Mouse (Mus musculus): ENCODE measurements around the gene Lrrc56. TPM values are rescaled to one million over a fixed set of nuclear protein-coding genes. Genes with fewer than 3 reads are reported as not detected.
A peak's percentile ranks its signal among the peaks of the same experiment; 100 is the strongest.

The Lrrc56 gene
- 8.2 and 8.7 TPM in 2 replicates for polyA plus RNA-seq (2014; fragmentation: Nextera tagmentation; extraction: Ambion mirVana)

DNA sequence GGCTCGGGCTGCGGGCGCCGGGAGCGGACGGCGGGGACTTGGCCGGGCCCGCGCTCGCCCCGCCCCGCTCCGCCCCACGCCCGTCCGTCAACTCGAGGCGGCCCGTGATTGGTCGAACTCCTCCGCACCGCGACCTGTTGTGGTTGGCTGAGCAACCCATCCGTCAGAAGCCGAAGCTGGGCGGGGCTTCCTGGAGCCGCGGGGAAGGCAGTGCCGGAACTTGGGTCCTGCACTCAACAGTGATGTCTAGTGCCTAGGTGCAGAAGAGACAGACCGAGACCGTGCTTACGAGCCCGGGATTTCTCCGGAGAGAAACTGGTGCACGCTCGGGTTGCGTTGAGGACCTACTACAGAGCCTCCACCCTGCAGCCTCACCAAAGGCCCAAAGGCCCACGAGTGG, at the start of gene Lrrc56, which contains the start of gene Hras:
TSS of gene Lrrc56 (plus strand) at position 210 of the 400 bp plus-strand sequence.
TSS of gene Hras (minus strand) at position 58 of the 400 bp plus-strand sequence.
- peaks cover 3% of the 10 kb centered on the region for H3K36me3 ChIP-seq (replicated peaks; ENCODE audit: control insufficient read depth, insufficient read depth, low read depth, low read length)
- ATAC-seq (replicated peaks; ENCODE audit: insufficient number of reproducible peaks, low FRiP score, low TSS enrichment, low read depth): peak; percentile 92
- 0% methylated on average over 26 of the region's 39 CpGs for WGBS
- peak; percentile 99 for DNase-seq (ENCODE audit: low spot score)
- H3K27me3 ChIP-seq (ENCODE audit: control insufficient read depth, insufficient read depth, low read length): no peaks in the 10 kb centered on the region
- H3K27ac ChIP-seq (replicated peaks; ENCODE audit: low read depth, low read length): peak within 1 kb of the TSS; percentile 59
- H3K4me2 ChIP-seq (ENCODE audit: low read depth, low read length): peak within 1 kb of the TSS; percentile 87
- peak within 1 kb of the TSS; percentile 88 for H3K9ac ChIP-seq (replicated peaks; ENCODE audit: low read length)
- peak within 1 kb of the TSS; percentile 88 for H3K4me3 ChIP-seq (ENCODE audit: low read depth, low read length)
- peaks cover 3% of the 10 kb centered on the region; the same call in 1 of the 2 replicates for H3K4me1 ChIP-seq (ENCODE audit: control insufficient read depth, insufficient read depth, low read length)
- no peaks in the 10 kb centered on the region for H3K9me3 ChIP-seq (replicated peaks; ENCODE audit: control insufficient read depth, low read length)

DNA sequence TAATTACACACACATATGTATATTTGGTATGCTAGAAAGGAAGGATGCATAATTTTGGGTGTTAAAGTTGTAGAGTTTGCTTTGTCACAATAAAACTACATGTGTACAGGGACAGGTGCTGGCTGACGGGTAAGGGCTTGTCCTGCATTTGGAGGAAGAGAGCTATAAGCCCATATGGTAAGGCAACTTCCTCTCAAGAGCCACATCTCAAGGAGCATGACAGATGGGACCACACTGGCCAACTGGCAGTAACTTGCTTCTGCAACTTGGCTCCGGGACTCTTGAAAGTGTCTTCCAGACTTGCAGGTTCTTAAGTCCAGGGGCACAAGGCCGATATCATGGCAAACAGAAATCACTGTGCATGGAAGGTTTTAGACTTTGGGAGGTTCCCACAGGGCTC, 49.3 kb upstream of the Lrrc56 start:
- Histone ChIP-seq H3K4me1 (ENCODE audit: control insufficient read depth, insufficient read depth, low read length) (no peaks in the 10 kb centered on the region), H3K36me3 (replicated peaks; ENCODE audit: control insufficient read depth, insufficient read depth, low read depth, low read length) (no peaks in the 10 kb centered on the region; the same call in 1 of the 2 replicates), H3K9me3 (replicated peaks; ENCODE audit: control insufficient read depth, low read length) (no peaks in the 10 kb centered on the region), H3K4me3 (ENCODE audit: low read depth, low read length) (no peak overlapping the region), H3K4me2 (ENCODE audit: low read depth, low read length) (no peak overlapping the region), H3K27me3 (ENCODE audit: control insufficient read depth, insufficient read depth, low read length) (no peaks in the 10 kb centered on the region), H3K27ac (replicated peaks; ENCODE audit: low read depth, low read length) (no peak overlapping the region), H3K9ac (replicated peaks; ENCODE audit: low read length) (no peak overlapping the region)
- WGBS: 90% methylated on average over 3 of the region's 3 CpGs
- ATAC-seq (replicated peaks; ENCODE audit: insufficient number of reproducible peaks, low FRiP score, low TSS enrichment, low read depth) (no peak), DNase-seq (ENCODE audit: low spot score) (no peak)

DNA sequence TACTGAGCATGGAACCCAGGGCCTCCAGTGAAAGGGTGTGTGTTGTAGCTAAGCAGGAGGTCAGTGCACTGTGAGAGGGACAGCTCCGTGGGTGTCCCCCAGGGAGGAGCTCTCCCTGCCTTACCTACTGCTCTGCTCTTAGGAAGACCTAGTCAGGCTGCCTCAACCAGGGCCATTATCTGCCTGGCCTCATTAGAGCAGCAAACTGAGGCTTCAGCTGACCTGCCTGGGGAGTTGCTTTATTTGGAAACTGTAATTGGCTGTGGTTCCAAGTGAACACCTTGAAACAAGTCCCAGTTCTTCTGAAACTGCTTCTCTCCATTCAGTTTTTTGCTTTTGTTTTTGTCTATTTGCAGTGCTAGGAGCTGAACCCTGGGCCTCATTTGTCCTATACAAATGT, 48.6 kb upstream of the Lrrc56 start:
- no peak overlapping the region for H3K27ac ChIP-seq (replicated peaks; ENCODE audit: low read depth, low read length)
- no peak overlapping the region for H3K4me2 ChIP-seq (ENCODE audit: low read depth, low read length)
- ATAC-seq (replicated peaks; ENCODE audit: insufficient number of reproducible peaks, low FRiP score, low TSS enrichment, low read depth) (no peak), DNase-seq (ENCODE audit: low spot score) (no peak)
- H3K9me3 ChIP-seq (replicated peaks; ENCODE audit: control insufficient read depth, low read length): no peaks in the 10 kb centered on the region
- no peaks in the 10 kb centered on the region; the same call in 1 of the 2 replicates for H3K36me3 ChIP-seq (replicated peaks; ENCODE audit: control insufficient read depth, insufficient read depth, low read depth, low read length)
- no peak overlapping the region for H3K4me3 ChIP-seq (ENCODE audit: low read depth, low read length)
- 63% methylated on average over 1 of the region's 1 CpGs for WGBS
- H3K27me3 ChIP-seq (ENCODE audit: control insufficient read depth, insufficient read depth, low read length): no peaks in the 10 kb centered on the region
- H3K9ac ChIP-seq (replicated peaks; ENCODE audit: low read length): no peak overlapping the region
- no peaks in the 10 kb centered on the region for H3K4me1 ChIP-seq (ENCODE audit: control insufficient read depth, insufficient read depth, low read length)

DNA sequence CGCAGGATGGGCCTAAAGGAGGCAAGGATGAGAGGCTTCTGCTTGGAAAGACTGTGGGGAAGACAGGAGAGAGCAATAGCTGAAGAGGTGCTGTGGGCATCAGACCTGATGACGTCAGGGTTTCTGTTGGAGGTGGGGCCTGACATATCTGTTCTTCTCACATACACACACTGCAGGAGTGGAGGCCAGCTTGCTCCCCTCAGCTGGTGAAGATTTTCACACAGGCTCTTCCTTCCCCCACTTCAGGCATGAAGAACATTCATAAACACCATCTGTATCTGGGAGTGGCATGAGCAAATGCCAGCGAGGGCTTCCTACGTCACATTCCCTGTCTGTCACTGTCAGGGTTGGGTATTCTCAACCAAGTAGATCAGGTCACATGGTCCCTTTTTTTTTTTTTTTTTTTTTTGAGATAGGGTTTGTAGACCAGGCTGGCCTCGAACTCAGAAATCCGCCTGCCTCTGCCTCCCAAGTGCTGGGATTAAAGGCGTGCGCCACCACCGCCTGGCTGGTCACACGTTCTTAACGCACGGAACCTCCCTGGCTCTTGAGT, 47.8 kb upstream of the Lrrc56 start:
- WGBS: 93% methylated on average over 12 of the region's 12 CpGs
- no peak overlapping the region for H3K4me3 ChIP-seq (ENCODE audit: low read depth, low read length)
- H3K4me2 ChIP-seq (ENCODE audit: low read depth, low read length): no peak overlapping the region
- no peak overlapping the region for H3K9ac ChIP-seq (replicated peaks; ENCODE audit: low read length)
- H3K27me3 ChIP-seq (ENCODE audit: control insufficient read depth, insufficient read depth, low read length): no peaks in the 10 kb centered on the region
- ATAC-seq (replicated peaks; ENCODE audit: insufficient number of reproducible peaks, low FRiP score, low TSS enrichment, low read depth): no peak
- H3K27ac ChIP-seq (replicated peaks; ENCODE audit: low read depth, low read length): no peak overlapping the region
- no peaks in the 10 kb centered on the region for H3K9me3 ChIP-seq (replicated peaks; ENCODE audit: control insufficient read depth, low read length)
- H3K4me1 ChIP-seq (ENCODE audit: control insufficient read depth, insufficient read depth, low read length): no peaks in the 10 kb centered on the region
- DNase-seq (ENCODE audit: low spot score): no peak
- H3K36me3 ChIP-seq (replicated peaks; ENCODE audit: control insufficient read depth, insufficient read depth, low read depth, low read length): peaks cover under 1% of the 10 kb centered on the region

DNA sequence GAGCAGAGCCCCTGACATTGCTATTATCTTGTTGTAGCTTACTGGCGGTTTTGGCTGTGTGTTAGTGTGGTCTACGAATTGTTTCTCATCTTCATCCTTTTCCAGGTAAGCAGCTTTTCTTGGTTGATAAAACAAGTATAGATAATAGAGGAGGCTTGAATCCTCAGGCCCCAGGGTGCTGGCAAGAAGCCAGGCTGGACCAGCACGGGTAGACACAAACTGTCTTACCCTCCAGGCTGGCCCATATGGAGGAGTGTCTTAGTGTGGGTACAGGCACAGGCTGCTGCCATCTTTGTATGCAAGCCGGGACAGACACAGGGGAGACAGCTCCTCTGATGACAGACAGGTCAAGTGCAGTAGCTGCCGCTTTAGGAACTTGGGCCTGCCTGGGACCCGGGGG, 46.9 kb upstream of the Lrrc56 start:
- no peak for DNase-seq (ENCODE audit: low spot score)
- H3K9ac ChIP-seq (replicated peaks; ENCODE audit: low read length): no peak overlapping the region
- H3K9me3 ChIP-seq (replicated peaks; ENCODE audit: control insufficient read depth, low read length): no peaks in the 10 kb centered on the region
- H3K27me3 ChIP-seq (ENCODE audit: control insufficient read depth, insufficient read depth, low read length): no peaks in the 10 kb centered on the region
- H3K36me3 ChIP-seq (replicated peaks; ENCODE audit: control insufficient read depth, insufficient read depth, low read depth, low read length): peaks cover 3% of the 10 kb centered on the region
- H3K4me3 ChIP-seq (ENCODE audit: low read depth, low read length): no peak overlapping the region
- H3K4me2 ChIP-seq (ENCODE audit: low read depth, low read length): no peak overlapping the region
- H3K4me1 ChIP-seq (ENCODE audit: control insufficient read depth, insufficient read depth, low read length): no peaks in the 10 kb centered on the region
- 87% methylated on average over 6 of the region's 6 CpGs for WGBS
- ATAC-seq (replicated peaks; ENCODE audit: insufficient number of reproducible peaks, low FRiP score, low TSS enrichment, low read depth): no peak
- H3K27ac ChIP-seq (replicated peaks; ENCODE audit: low read depth, low read length): no peak overlapping the region

DNA sequence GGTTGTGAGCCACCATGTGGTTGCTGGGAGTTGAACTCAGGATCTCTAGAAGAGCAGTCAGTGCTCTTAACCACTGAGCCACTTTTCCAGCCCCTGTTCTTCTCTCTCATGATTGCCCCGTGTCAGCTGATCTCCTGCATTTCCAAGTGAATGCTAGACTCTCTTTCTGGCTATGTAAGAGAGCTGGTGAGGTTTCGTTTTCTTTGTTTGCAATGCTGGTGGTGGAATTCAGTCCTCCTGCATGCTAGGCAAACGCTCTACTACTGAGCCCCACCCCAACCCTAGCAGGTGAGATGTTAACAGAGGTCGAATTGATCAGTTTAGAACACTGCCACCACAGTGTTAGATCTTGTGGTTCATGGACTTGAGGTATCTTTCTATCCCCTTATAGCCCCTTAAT, 45.3 kb upstream of the Lrrc56 start:
- no peak for DNase-seq (ENCODE audit: low spot score)
- ATAC-seq (replicated peaks; ENCODE audit: insufficient number of reproducible peaks, low FRiP score, low TSS enrichment, low read depth): no peak
- no peak overlapping the region for H3K4me3 ChIP-seq (ENCODE audit: low read depth, low read length)
- H3K4me2 ChIP-seq (ENCODE audit: low read depth, low read length): no peak overlapping the region
- no peak overlapping the region for H3K9ac ChIP-seq (replicated peaks; ENCODE audit: low read length)
- H3K9me3 ChIP-seq (replicated peaks; ENCODE audit: control insufficient read depth, low read length): no peaks in the 10 kb centered on the region
- WGBS: 81% methylated on average over 4 of the region's 4 CpGs
- no peak overlapping the region for H3K27ac ChIP-seq (replicated peaks; ENCODE audit: low read depth, low read length)
- no peaks in the 10 kb centered on the region for H3K4me1 ChIP-seq (ENCODE audit: control insufficient read depth, insufficient read depth, low read length)
- no peaks in the 10 kb centered on the region for H3K27me3 ChIP-seq (ENCODE audit: control insufficient read depth, insufficient read depth, low read length)
- H3K36me3 ChIP-seq (replicated peaks; ENCODE audit: control insufficient read depth, insufficient read depth, low read depth, low read length): peaks cover 3% of the 10 kb centered on the region

DNA sequence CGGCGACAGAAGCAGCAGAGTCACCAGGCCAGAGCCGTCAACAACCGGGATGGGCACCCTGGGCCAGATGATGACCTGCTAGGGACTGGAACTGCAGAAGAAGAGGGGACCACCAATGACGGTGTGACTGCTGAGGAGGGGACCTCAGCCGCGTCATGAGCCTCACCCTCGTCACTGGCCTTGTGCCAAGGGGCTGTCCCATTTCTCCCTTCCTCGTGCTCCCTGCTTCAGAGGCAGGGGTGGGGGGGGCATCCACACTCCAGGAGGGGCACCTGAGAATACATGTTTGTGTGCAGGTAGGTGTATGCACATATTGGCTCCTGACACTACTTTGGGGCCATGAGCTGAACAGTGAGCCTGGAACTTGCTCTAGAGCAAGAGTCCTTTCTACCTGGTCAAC, 38.6 kb upstream of the Lrrc56 start:
- 93% methylated on average over 9 of the region's 9 CpGs for WGBS
- ATAC-seq (replicated peaks; ENCODE audit: insufficient number of reproducible peaks, low FRiP score, low TSS enrichment, low read depth): no peak
- H3K9ac ChIP-seq (replicated peaks; ENCODE audit: low read length): no peak overlapping the region

DNA sequence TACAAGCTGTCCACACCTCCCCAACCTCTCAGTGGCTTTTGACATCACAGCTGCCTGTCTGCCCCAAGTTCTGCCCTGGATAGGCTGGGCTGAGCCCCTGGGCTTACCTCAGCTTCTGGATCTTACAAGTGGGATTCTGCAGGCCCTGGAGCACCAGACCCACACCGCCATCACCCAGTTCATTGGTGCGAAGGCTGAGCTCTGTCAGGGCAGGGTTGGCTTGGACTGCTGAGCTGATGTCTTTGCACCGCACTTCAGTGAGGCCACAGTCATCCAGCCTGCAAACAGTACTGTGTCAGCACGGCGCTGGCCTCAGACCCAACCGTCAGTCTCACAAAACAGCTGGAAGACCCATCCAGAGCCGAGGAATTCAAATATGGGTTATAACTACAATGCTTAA, 29.6 kb upstream of the Lrrc56 start:
- ATAC-seq (replicated peaks; ENCODE audit: insufficient number of reproducible peaks, low FRiP score, low TSS enrichment, low read depth): no peak
- WGBS: 89% methylated on average over 7 of the region's 7 CpGs
- Histone ChIP-seq H3K9ac (replicated peaks; ENCODE audit: low read length) (no peak overlapping the region), H3K27ac (replicated peaks; ENCODE audit: low read depth, low read length) (no peak overlapping the region), H3K4me2 (ENCODE audit: low read depth, low read length) (no peak overlapping the region), H3K4me1 (ENCODE audit: control insufficient read depth, insufficient read depth, low read length) (no peaks in the 10 kb centered on the region), H3K9me3 (replicated peaks; ENCODE audit: control insufficient read depth, low read length) (no peaks in the 10 kb centered on the region), H3K27me3 (ENCODE audit: control insufficient read depth, insufficient read depth, low read length) (no peaks in the 10 kb centered on the region), H3K4me3 (ENCODE audit: low read depth, low read length) (no peak overlapping the region), H3K36me3 (replicated peaks; ENCODE audit: control insufficient read depth, insufficient read depth, low read depth, low read length) (peaks cover 3% of the 10 kb centered on the region)
- no peak for DNase-seq (ENCODE audit: low spot score)

More for the DNA sequence above, 38.6 kb upstream of the Lrrc56 start:
- Histone ChIP-seq H3K27me3 (ENCODE audit: control insufficient read depth, insufficient read depth, low read length) (no peaks in the 10 kb centered on the region), H3K36me3 (replicated peaks; ENCODE audit: control insufficient read depth, insufficient read depth, low read depth, low read length) (peaks cover 3% of the 10 kb centered on the region), H3K4me1 (ENCODE audit: control insufficient read depth, insufficient read depth, low read length) (no peaks in the 10 kb centered on the region), H3K4me2 (ENCODE audit: low read depth, low read length) (no peak overlapping the region), H3K4me3 (ENCODE audit: low read depth, low read length) (no peak overlapping the region), H3K27ac (replicated peaks; ENCODE audit: low read depth, low read length) (no peak overlapping the region), H3K9me3 (replicated peaks; ENCODE audit: control insufficient read depth, low read length) (no peaks in the 10 kb centered on the region)
- no peak for DNase-seq (ENCODE audit: low spot score)
